Mouse (Mus musculus) lung, adult 2 months (tissue): Measurements from ENCODE around the gene Tmed9.

Experiments used
- CTCF ChIP-seq: fragments of 200-500 bp; IDR thresholded peaks from 2 replicates; pipeline ENCODE4 v1.5.1; 2011; ENCODE audit warnings: mild to moderate bottlenecking, low read length, control low read depth; ENCODE audit not compliant: insufficient read depth
- POLR2A ChIP-seq: fragments of 200-500 bp; IDR thresholded peaks from 2 replicates; pipeline ENCODE4 v1.6.1; 2011; ENCODE audit warnings: low read depth, mild to moderate bottlenecking, control low read depth, low read length, borderline replicate concordance; ENCODE audit errors: extremely low read depth

DNA sequence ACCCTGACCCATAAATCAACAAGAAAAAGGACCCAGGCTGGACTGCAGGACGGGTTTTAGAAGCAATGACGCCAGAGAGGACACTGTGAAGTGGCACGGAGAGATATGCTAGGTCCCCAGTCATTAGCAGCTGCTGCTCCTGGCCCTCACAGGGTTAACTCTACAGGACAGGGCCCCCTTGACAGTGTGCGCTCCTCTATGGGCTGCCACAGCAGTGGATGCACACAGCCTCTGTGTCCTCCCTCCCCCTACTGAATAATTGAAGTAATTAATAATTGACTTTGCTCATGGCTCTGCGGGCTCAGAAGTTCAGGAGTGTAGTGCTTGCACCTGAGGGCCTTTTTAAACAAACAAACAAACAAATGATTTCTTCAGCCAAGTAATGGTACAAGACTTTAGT is 39.9 kb downstream of the Tmed9 start:
- no peak for TF ChIP-seq CTCF
- no peak for TF ChIP-seq POLR2A
